Mouse (Mus musculus) liver, embryonic 14.5 days (tissue): ENCODE results near the gene Tle4. TPM values are rescaled to one million over a fixed set of nuclear protein-coding genes. Genes with fewer than 3 reads are reported as not detected.

Experiments used
- ATAC-seq: fragments of 200-750 bp; cut with Nextera tagmentation; 2 replicates; pipeline ENCODE4 v1.8.0; 2017; ENCODE audit warnings: moderate number of reproducible peaks, mild to moderate bottlenecking, moderate library complexity; ENCODE audit not compliant: insufficient read depth
- DNase-seq, 3 experiments: peaks; one replicate each; pipeline ENCODE4 v3.0.0-alpha.2; 2012 to 2013; ENCODE audit warnings: low read depth in 3 of 3, low spot score in 3 of 3
- H3K27ac ChIP-seq: fragments of 300-500 bp; sonication (generic); 2 replicates; pipeline ENCODE4 v1.5.1; 2014; ENCODE audit warnings: moderate library complexity, mild to moderate bottlenecking, control low read depth, inconsistent platforms
- H3K27me3 ChIP-seq: fragments of 300-500 bp; sonication (generic); 2 replicates; pipeline ENCODE4 v1.6.1; 2014; ENCODE audit warnings: mild to moderate bottlenecking, low read length, moderate library complexity; ENCODE audit not compliant: control insufficient read depth, insufficient read depth
- H3K36me3 ChIP-seq: fragments of 300-500 bp; sonication (generic); replicated peaks from 2 replicates; pipeline ENCODE4 v1.6.1; 2014; ENCODE audit warnings: low read depth; ENCODE audit not compliant: control insufficient read depth, insufficient read depth
- H3K4me1 ChIP-seq, 2 experiments: fragments of 200-500 bp in 1 of 2; fragments of 300-500 bp in 1 of 2; sonication (generic) in 1 of 2; replicated peaks; 2 replicates each; pipeline ENCODE4 v1.6.1; 2012 to 2014; ENCODE audit warnings: antibody characterized with exemption in 1 of 2, inconsistent platforms in 1 of 2, low read length in 1 of 2; ENCODE audit not compliant: control insufficient read depth in 2 of 2, insufficient read depth in 2 of 2
- H3K4me2 ChIP-seq: fragments of 300-500 bp; sonication (generic); 2 replicates; pipeline ENCODE4 v1.6.1; 2014; ENCODE audit warnings: low read depth, mild to moderate bottlenecking, control low read depth, moderate library complexity
- H3K4me3 ChIP-seq, 2 experiments: fragments of 200-500 bp in 1 of 2; fragments of 300-500 bp in 1 of 2; sonication (generic) in 1 of 2; 2 replicates each; pipeline ENCODE4 v1.5.1; 2012 to 2014; ENCODE audit warnings: low read depth in 2 of 2, low read length in 2 of 2, mild to moderate bottlenecking in 2 of 2, control low read depth in 1 of 2, inconsistent platforms in 1 of 2, moderate library complexity in 1 of 2; ENCODE audit not compliant: insufficient read depth in 1 of 2
- H3K9ac ChIP-seq: fragments of 300-500 bp; sonication (generic); replicated peaks from 2 replicates; pipeline ENCODE4 v1.6.1; 2014; ENCODE audit warnings: mild to moderate bottlenecking, control low read depth, moderate library complexity
- H3K9me3 ChIP-seq: fragments of 300-500 bp; sonication (generic); 2 replicates; pipeline ENCODE4 v1.6.1; 2016; ENCODE audit warnings: low read length, mixed read lengths; ENCODE audit not compliant: control insufficient read depth
- CTCF ChIP-seq: IDR thresholded peaks from 2 replicates; pipeline ENCODE4 v1.5.1; 2016; ENCODE audit warnings: antibody characterized with exemption, low read depth, control low read depth
- EP300 ChIP-seq: IDR thresholded peaks from 2 replicates; pipeline ENCODE4 v1.6.1; 2016; ENCODE audit warnings: antibody characterized with exemption, low read depth
- WGBS: fragments of 180-500 bp; shearing (Covaris S2); extraction: QIAGEN DNeasy Blood & Tissue Kit; methylation state at CpG from one replicate; pipeline ENCODE4 v1.1.7; 2014; ENCODE audit not compliant: insufficient replicate concordance; 5-methylcytosine and 5-hydroxymethylcytosine counted together
- polyA plus RNA-seq, 2 experiments: library from polyadenylated mRNA; depleted of rRNA in 1 of 2; stranded (reverse) in 1 of 2; unstranded in 1 of 2; fragments of >200 nt; fragmentation: Nextera tagmentation in 1 of 2; extraction: Ambion mirVana in 1 of 2; gene quantifications; 2 replicates each; pipeline versions ENCODE4 v1.2.1 to v1.2.3; 2012 to 2014

Tle4 gene
- polyA plus RNA-seq, 2 experiments: 3.7 to 4.3 TPM

DNA sequence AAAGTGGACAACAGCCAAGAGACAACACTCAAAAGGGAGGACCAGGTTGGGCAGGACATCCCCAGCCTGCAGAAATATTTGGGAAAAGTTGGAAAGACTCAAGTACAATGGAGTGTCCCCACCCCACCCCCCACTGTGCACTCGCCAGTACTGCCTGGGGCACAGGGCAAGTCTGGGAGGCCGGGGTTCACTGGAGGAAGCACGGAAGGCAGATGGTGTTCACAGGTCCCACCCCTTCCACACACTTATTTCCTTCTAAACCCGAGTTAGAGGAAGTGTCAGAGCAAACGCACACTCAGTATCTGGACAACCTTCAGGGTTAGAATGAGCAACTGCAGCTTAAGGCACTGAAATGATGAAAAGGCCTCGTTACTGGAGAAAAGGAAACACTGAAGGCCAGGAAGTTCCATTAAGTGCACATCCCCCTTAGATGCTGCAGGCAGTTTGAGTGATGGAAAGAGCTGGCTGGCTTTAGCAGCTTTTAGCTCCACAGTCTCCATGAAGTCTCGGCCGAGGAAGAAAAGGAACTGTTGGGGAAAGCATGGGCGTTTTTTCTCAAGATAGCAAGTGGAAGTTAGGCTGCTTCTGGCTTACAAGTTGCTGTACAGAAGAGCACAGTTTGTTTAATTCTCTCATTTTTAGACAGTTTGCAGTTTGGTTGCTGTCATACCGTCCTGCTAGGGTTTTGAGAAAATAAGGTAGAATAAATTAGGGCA is 37.5 kb upstream of the Tle4 start:
- TF ChIP-seq CTCF (no peak), EP300 (no peak)
- peak overlapping the region; percentile 11; the same call in 1 of the 2 replicates for H3K4me2 ChIP-seq

DNA sequence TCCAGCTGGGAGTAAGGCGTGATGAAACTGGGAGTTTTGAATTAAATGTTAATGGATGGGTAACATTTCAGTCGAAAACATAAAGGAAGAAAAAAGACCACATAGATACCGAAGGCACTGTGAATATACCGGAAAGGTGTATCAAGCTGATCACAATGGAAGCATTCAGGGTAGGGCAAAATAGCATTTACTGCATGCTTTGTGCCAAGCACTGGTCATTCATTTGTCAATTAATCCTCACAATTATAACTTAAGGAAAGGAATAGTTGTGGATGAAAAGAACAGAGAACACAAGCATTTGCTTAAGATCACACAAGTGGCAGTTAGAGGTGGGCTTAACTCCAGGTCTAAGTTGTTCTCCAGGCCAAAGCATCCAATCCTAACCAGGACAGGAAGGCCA is 25.5 kb upstream of the Tle4 start:
- Histone ChIP-seq H3K4me1 (no peaks in the 10 kb centered on the region), H3K9ac (no peak overlapping the region), H3K4me3 (no peak overlapping the region), H3K9me3 (no peaks in the 10 kb centered on the region), H3K27ac (no peak overlapping the region), H3K27me3 (no peaks in the 10 kb centered on the region), H3K36me3 (no peaks in the 10 kb centered on the region), H3K4me2 (no peak overlapping the region)
- DNase-seq: no peak
- TF ChIP-seq EP300 (no peak), CTCF (no peak)
- WGBS: 65% methylated on average over 4 of the region's 4 CpGs
- no peak for ATAC-seq

More for the DNA sequence above, 37.5 kb upstream of the Tle4 start:
- Histone ChIP-seq H3K9me3 (no peaks in the 10 kb centered on the region), H3K27ac (no peak overlapping the region), H3K27me3 (no peaks in the 10 kb centered on the region), H3K4me1 (peaks cover 5 to 11% of the 10 kb centered on the region in 2 experiments; a peak in 3 of 4 replicates), H3K9ac (no peak overlapping the region), H3K4me3 (no peak overlapping the region), H3K36me3 (no peaks in the 10 kb centered on the region)
- ATAC-seq (peak; percentile 31; the same call in 1 of the 2 replicates), DNase-seq (no peak)
- WGBS: 14% methylated on average over 10 of the region's 10 CpGs

DNA sequence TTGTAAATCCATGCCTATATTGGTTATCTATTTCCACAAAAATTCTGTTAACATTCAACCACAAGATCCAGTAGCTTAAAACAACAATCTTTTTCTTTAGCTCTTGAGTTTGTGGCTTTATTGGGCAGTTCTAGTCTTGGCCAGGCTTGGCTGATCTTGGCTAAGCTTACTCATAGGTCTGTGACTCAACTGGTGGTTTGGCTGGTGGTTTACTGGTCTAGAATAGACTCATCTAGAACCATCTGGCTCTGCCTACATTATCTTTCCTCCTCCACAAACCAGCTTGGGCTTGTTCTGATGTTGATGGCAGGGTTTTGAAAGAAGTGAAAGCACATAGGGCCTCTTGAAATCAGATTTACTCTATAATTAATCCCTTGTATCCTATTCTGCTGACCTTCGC is 22.7 kb upstream of the Tle4 start:
- no peak for ATAC-seq
- H3K9ac ChIP-seq: no peak overlapping the region
- no peak for DNase-seq
- no peaks in the 10 kb centered on the region for H3K4me1 ChIP-seq
- H3K36me3 ChIP-seq: no peaks in the 10 kb centered on the region
- no peak overlapping the region for H3K4me2 ChIP-seq
- TF ChIP-seq CTCF (no peak), EP300 (no peak)
- WGBS: 71% methylated on average over 1 of the region's 1 CpGs
- no peaks in the 10 kb centered on the region for H3K27me3 ChIP-seq
- no peaks in the 10 kb centered on the region for H3K9me3 ChIP-seq
- no peak overlapping the region for H3K27ac ChIP-seq
- H3K4me3 ChIP-seq: no peak overlapping the region

DNA sequence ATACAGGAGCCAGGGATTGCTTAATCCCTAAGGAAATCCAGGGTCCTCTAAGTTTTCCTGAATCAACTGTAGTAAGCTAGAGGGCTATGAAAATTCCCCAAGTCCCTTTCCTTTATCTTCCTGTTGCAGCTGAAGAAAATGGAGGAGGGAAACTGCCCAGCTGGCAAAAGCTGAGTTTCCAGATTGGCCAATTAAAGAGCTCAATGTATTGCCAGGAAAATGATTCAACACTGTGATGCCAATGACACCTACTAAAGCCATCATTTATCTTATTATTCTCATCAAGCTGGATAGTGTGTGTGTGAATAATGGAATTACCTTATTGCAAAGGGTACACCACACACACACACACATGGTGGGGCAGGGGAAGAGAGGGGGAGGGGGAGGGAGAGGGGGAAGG is 22.0 kb upstream of the Tle4 start:
- Histone ChIP-seq H3K27ac (no peak overlapping the region), H3K4me3 (no peak overlapping the region), H3K9me3 (no peaks in the 10 kb centered on the region), H3K9ac (no peak overlapping the region), H3K4me2 (no peak overlapping the region), H3K36me3 (no peaks in the 10 kb centered on the region), H3K27me3 (no peaks in the 10 kb centered on the region), H3K4me1 (no peaks in the 10 kb centered on the region)
- DNase-seq: no peak
- TF ChIP-seq CTCF (no peak), EP300 (no peak)
- no peak for ATAC-seq

DNA sequence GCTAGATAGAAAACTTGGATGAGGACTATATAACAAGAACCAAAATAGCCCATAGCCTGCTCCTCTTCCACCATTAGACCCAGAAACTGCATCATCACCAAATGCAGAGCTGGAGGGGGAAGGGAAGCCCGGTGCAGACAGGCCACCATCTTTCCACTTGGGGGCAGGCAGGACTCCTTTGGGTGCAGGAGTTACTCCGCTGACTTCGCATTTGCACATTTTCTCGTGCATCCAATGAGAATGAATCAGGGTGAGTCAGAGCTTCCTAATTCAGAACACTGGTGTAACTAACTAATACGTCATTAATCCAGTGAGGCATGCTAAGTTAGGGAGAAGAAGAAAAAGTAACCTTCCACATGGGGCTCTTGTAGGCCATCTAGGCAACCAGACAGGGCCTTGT is 17.0 kb upstream of the Tle4 start:
- Histone ChIP-seq H3K36me3 (no peaks in the 10 kb centered on the region), H3K9me3 (no peaks in the 10 kb centered on the region), H3K4me1 (no peaks in the 10 kb centered on the region; a peak in 2 of 4 replicates), H3K4me2 (no peak overlapping the region), H3K9ac (no peak overlapping the region), H3K4me3 (no peak overlapping the region), H3K27ac (no peak overlapping the region), H3K27me3 (no peaks in the 10 kb centered on the region)
- DNase-seq (no peak), ATAC-seq (no peak)
- no peak for TF ChIP-seq EP300
- no peak for TF ChIP-seq CTCF
- 63% methylated on average over 5 of the region's 5 CpGs for WGBS
